Mouse (Mus musculus) right cerebral cortex, adult 18-20 months (tissue): ENCODE results near the gene Chpf.

Experiments
- DNase-seq: peaks from one replicate; pipeline ENCODE4 v3.0.0; 2022; ENCODE audit warnings: mixed read lengths

Chpf gene

GRCm38 (mm10) chr1:75458025-75458788, 20.9 kb downstream of the Chpf start:
- peak; percentile 74 for DNase-seq

- no peak for DNase-seq
Measured at GRCm38 (mm10) chr1:75457710-75458024, 21.4 kb downstream of the Chpf start.

GRCm38 (mm10) chr1:75456746-75457564, 22.2 kb downstream of the Chpf start:
- DNase-seq = no peak

- no peak for DNase-seq
Measured at GRCm38 (mm10) chr1:75455948-75456347, 23.2 kb downstream of the Chpf start.

GRCm38 (mm10) chr1:75455433-75455832, 23.7 kb downstream of the Chpf start:
- no peak for DNase-seq

- DNase-seq = no peak
Measured at GRCm38 (mm10) chr1:75451900-75452299, 27.2 kb downstream of the Chpf start.

- DNase-seq = no peak
Measured at GRCm38 (mm10) chr1:75450314-75451005, 28.6 kb downstream of the Chpf start, which contains the start of gene Asic4. TSS of gene Asic4 (plus strand) at chr1:75450436.

- no peak for DNase-seq
Measured at GRCm38 (mm10) chr1:75449377-75450135, 29.6 kb downstream of the Chpf start.

GRCm38 (mm10) chr1:75448937-75449336, 30.2 kb downstream of the Chpf start:
- no peak for DNase-seq

- DNase-seq = no peak
Measured at GRCm38 (mm10) chr1:75448052-75448431, 31.1 kb downstream of the Chpf start.

GRCm38 (mm10) chr1:75447265-75448051, 31.6 kb downstream of the Chpf start:
- DNase-seq = no peak

- DNase-seq = no peak
Measured at GRCm38 (mm10) chr1:75446656-75447055, 32.5 kb downstream of the Chpf start.

- DNase-seq = peak; percentile 64
Measured at GRCm38 (mm10) chr1:75445751-75446611, 33.1 kb downstream of the Chpf start.

GRCm38 (mm10) chr1:75445141-75445701, 33.9 kb downstream of the Chpf start:
- peak; percentile 73 for DNase-seq

GRCm38 (mm10) chr1:75444208-75444607, 34.9 kb downstream of the Chpf start:
- DNase-seq = no peak

- DNase-seq = no peak
Measured at GRCm38 (mm10) chr1:75443247-75444024, 35.7 kb downstream of the Chpf start.

GRCm38 (mm10) chr1:75442811-75443210, 36.3 kb downstream of the Chpf start:
- no peak for DNase-seq

- DNase-seq = no peak
Measured at GRCm38 (mm10) chr1:75442171-75442570, 36.9 kb downstream of the Chpf start.

GRCm38 (mm10) chr1:75441471-75441996, 37.6 kb downstream of the Chpf start:
- DNase-seq = no peak
